Comparison of ENCODE assay signal across 1 mouse cellular context in genomic region chr6:128844131-128844530, GRCm38 (mm10).
TF ChIP-seq lines count a peak whose summit lies in the region.

No protein-coding gene starts in this region.

TF ChIP-seq in MEL, 35 proteins besides CTCF, POLR2A, EP300 and RAD21 (continued from another document):
- no peak for TF ChIP-seq POLR2AphosphoS5 (IDR thresholded peaks at IDR 0.05; ENCODE audit: borderline replicate concordance, low read depth, low read length)
- no peak for TF ChIP-seq MAFK (IDR thresholded peaks at IDR 0.05; ENCODE audit: borderline replicate concordance, low read depth, low read length)
- TF ChIP-seq USF1 (IDR thresholded peaks at IDR 0.05; ENCODE audit: low read depth, low read length), result no peak
- no peak for TF ChIP-seq JUND (IDR thresholded peaks at IDR 0.05; ENCODE audit: low read depth, low read length)
- TF ChIP-seq GATA1 (IDR thresholded peaks at IDR 0.05; ENCODE audit: low read depth, low read length), result no peak
- no peak for TF ChIP-seq ZKSCAN1 (IDR thresholded peaks at IDR 0.05; ENCODE audit: low read depth, low read length)
- no peak for TF ChIP-seq E2F4 (IDR thresholded peaks at IDR 0.05; ENCODE audit: borderline replicate concordance, low read depth, low read length)
- TF ChIP-seq GABPA (IDR thresholded peaks at IDR 0.05; ENCODE audit: low read depth, low read length), result no peak
- TF ChIP-seq CHD2 (IDR thresholded peaks at IDR 0.05; ENCODE audit: low read length), result no peak
- TF ChIP-seq KAT2A (conservative IDR thresholded peaks at IDR 0.05; ENCODE audit: low read depth, low read length), result no peak
- no peak for TF ChIP-seq USF2 (IDR thresholded peaks at IDR 0.05; ENCODE audit: borderline replicate concordance in 1 of 2, insufficient read depth in 1 of 2, low read depth in 1 of 2, low read length in 2 of 2)
TF ChIP-seq in MEL: peak in this region for 0.
